Mouse (Mus musculus): ENCODE results near the gene Osbpl5.
"Not testable (repeated sequence)": the region's sequence is repeated elsewhere in the genome, so short reads cannot be mapped to it uniquely, and the experiment has no call there.

Osbpl5 gene

GRCm38 (mm10) chr7:143709395-143709794, 47.4 kb downstream of the Osbpl5 start:
- DNase-seq (ENCODE audit: low read depth, low spot score), result no peak

GRCm38 (mm10) chr7:143706697-143707438, 49.9 kb downstream of the Osbpl5 start:
- DNase-seq (ENCODE audit: low read depth, low spot score), result peak; percentile 88

GRCm38 (mm10) chr7:143696140-143696539, 60.6 kb downstream of the Osbpl5 start:
- DNase-seq (ENCODE audit: low read depth, low spot score), result peak; percentile 64

GRCm38 (mm10) chr7:143694550-143694949, 62.2 kb downstream of the Osbpl5 start:
- no peak for DNase-seq (ENCODE audit: low read depth, low spot score)

- no peak for DNase-seq (ENCODE audit: low read depth, low spot score)
Measured at GRCm38 (mm10) chr7:143692746-143693510, 63.9 kb downstream of the Osbpl5 start.

GRCm38 (mm10) chr7:143691909-143692308, 64.9 kb downstream of the Osbpl5 start:
- DNase-seq (ENCODE audit: low read depth, low spot score), result no peak

- no peak for DNase-seq (ENCODE audit: low read depth, low spot score)
Measured at GRCm38 (mm10) chr7:143691181-143691580, 65.6 kb downstream of the Osbpl5 start.

- no peak for DNase-seq (ENCODE audit: low read depth, low spot score)
Measured at GRCm38 (mm10) chr7:143689946-143690345, 66.8 kb downstream of the Osbpl5 start.

GRCm38 (mm10) chr7:143689481-143689880, 67.3 kb downstream of the Osbpl5 start:
- no peak for DNase-seq (ENCODE audit: low read depth, low spot score)

GRCm38 (mm10) chr7:143686676-143687075, 70.1 kb downstream of the Osbpl5 start:
- not testable (repeated sequence) for DNase-seq (ENCODE audit: low read depth, low spot score)

GRCm38 (mm10) chr7:143686191-143686590, 70.6 kb downstream of the Osbpl5 start:
- DNase-seq (ENCODE audit: low read depth, low spot score), result not testable (repeated sequence)

GRCm38 (mm10) chr7:143685359-143686067, 71.3 kb downstream of the Osbpl5 start, which contains the start of gene Tnfrsf23:
TSS of gene Tnfrsf23 (minus strand) at chr7:143685872.
- peak; percentile 87 for DNase-seq (ENCODE audit: low read depth, low spot score)

GRCm38 (mm10) chr7:143684569-143684968, 72.2 kb downstream of the Osbpl5 start:
- not testable (repeated sequence) for DNase-seq (ENCODE audit: low read depth, low spot score)

GRCm38 (mm10) chr7:143681566-143681965, 75.2 kb downstream of the Osbpl5 start:
- no peak for DNase-seq (ENCODE audit: low read depth, low spot score)

- not testable (repeated sequence) for DNase-seq (ENCODE audit: low read depth, low spot score)
Measured at GRCm38 (mm10) chr7:143680836-143681235, 75.9 kb downstream of the Osbpl5 start.

- DNase-seq (ENCODE audit: low read depth, low spot score), result not testable (repeated sequence)
Measured at GRCm38 (mm10) chr7:143679650-143680049, 77.1 kb downstream of the Osbpl5 start.

- DNase-seq (ENCODE audit: low read depth, low spot score), result peak; percentile 55
Measured at GRCm38 (mm10) chr7:143666427-143667311, 90.1 kb downstream of the Osbpl5 start.

- DNase-seq (ENCODE audit: low read depth, low spot score), result no peak
Measured at GRCm38 (mm10) chr7:143663470-143663869, 93.3 kb downstream of the Osbpl5 start.

- no peak for DNase-seq (ENCODE audit: low read depth, low spot score)
Measured at GRCm38 (mm10) chr7:143660797-143661196, 96.0 kb downstream of the Osbpl5 start.

- DNase-seq (ENCODE audit: low read depth, low spot score), result not testable (repeated sequence)
Measured at GRCm38 (mm10) chr7:143649769-143650346, 106.9 kb downstream of the Osbpl5 start.

Measured in CD4-positive helper T cell, adult 2 months (primary cell).